Mouse (Mus musculus) lung, postnatal 14 days (tissue): ENCODE measurements at regions not wholly inside any gene's neighbourhood (a gene's known extent, or its start where the extent isn't known, plus 50 kb on each side); places are given as distances from the start of the nearest gene placed in this dataset.
"Not testable (repeated sequence)": the region's sequence is repeated elsewhere in the genome, so short reads cannot be mapped to it uniquely, and the experiment has no call there.

ENCODE experiments used
- DNase-seq: peaks from one replicate; pipeline ENCODE4 v3.0.0; 2021

- DNase-seq: no peak
These were observed 61.3 kb downstream of the Tmem17 start for GRCm38 (mm10) chr11:22573166-22573565.

GRCm38 (mm10) chr11:22573802-22574201 lies 61.9 kb downstream of the Tmem17 start:
- DNase-seq: peak; percentile 5

- DNase-seq: no peak
These were observed 62.6 kb downstream of the Tmem17 start for GRCm38 (mm10) chr11:22574506-22574905.

- no peak for DNase-seq
These were observed 72.2 kb downstream of the Tmem17 start for GRCm38 (mm10) chr11:22584100-22584487.

GRCm38 (mm10) chr11:22584488-22585158 lies 72.7 kb downstream of the Tmem17 start:
- DNase-seq: peak; percentile 68

GRCm38 (mm10) chr11:22587691-22588241 lies 75.9 kb downstream of the Tmem17 start:
- peak; percentile 53 for DNase-seq

- DNase-seq: peak; percentile 15
These were observed 76.7 kb downstream of the Tmem17 start for GRCm38 (mm10) chr11:22588546-22588945.

GRCm38 (mm10) chr11:22589901-22590300 lies 78.0 kb downstream of the Tmem17 start:
- no peak for DNase-seq

- DNase-seq: not testable (repeated sequence)
These were observed 79.2 kb downstream of the Tmem17 start for GRCm38 (mm10) chr11:22591050-22591449.

GRCm38 (mm10) chr11:22592706-22593105 lies 80.8 kb downstream of the Tmem17 start:
- no peak for DNase-seq

GRCm38 (mm10) chr11:22596076-22596804 lies 84.4 kb downstream of the Tmem17 start:
- DNase-seq: no peak

GRCm38 (mm10) chr11:22596805-22597149 lies 84.9 kb downstream of the Tmem17 start:
- DNase-seq: no peak

GRCm38 (mm10) chr11:22600370-22600769 lies 88.5 kb downstream of the Tmem17 start:
- DNase-seq: no peak

GRCm38 (mm10) chr11:22601977-22602376 lies 90.1 kb downstream of the Tmem17 start:
- DNase-seq: no peak

- no peak for DNase-seq
These were observed 90.7 kb downstream of the Tmem17 start for GRCm38 (mm10) chr11:22602610-22603009.

GRCm38 (mm10) chr11:22603397-22603796 lies 91.5 kb downstream of the Tmem17 start:
- no peak for DNase-seq

GRCm38 (mm10) chr11:22606380-22606779 lies 94.5 kb downstream of the Tmem17 start:
- no peak for DNase-seq

- DNase-seq: no peak
These were observed 95.8 kb downstream of the Tmem17 start for GRCm38 (mm10) chr11:22607645-22608044.

GRCm38 (mm10) chr11:22608945-22609344 lies 97.1 kb downstream of the Tmem17 start:
- DNase-seq: no peak

GRCm38 (mm10) chr11:22610433-22611101 lies 98.7 kb downstream of the Tmem17 start:
- DNase-seq: peak; percentile 20

GRCm38 (mm10) chr11:22611102-22611869 lies 99.4 kb downstream of the Tmem17 start:
- DNase-seq: no peak

- no peak for DNase-seq
These were observed 101.6 kb downstream of the Tmem17 start for GRCm38 (mm10) chr11:22613500-22613899.
